Mouse (Mus musculus) embryonic facial prominence, embryonic 14.5 days (tissue): ENCODE measurements around the gene Olfr812. TPM values are rescaled to one million over a fixed set of nuclear protein-coding genes. Genes with fewer than 3 reads are reported as not detected.

Experiments
- polyA plus RNA-seq: library from polyadenylated mRNA; unstranded; fragments of >200 nt; fragmentation: Nextera tagmentation; extraction: Ambion mirVana; gene quantifications from 2 replicates; pipeline ENCODE4 v1.2.1, GENCODE M21; 2014

Olfr812 gene
- polyA plus RNA-seq, 1 experiment from 2014 or later: 0.21 TPM

Other genes with a start within 250 kb of the Olfr812 start
- not detected in 2 replicates for gene Olfr796, start 233.5 kb downstream of the Olfr812 start, polyA plus RNA-seq
- not detected in 2 replicates for gene Olfr798, start 218.2 kb downstream of the Olfr812 start, polyA plus RNA-seq
- not detected in 2 replicates for gene Olfr799, start 208.6 kb downstream of the Olfr812 start, polyA plus RNA-seq
- not detected in 2 replicates for gene Olfr800, start 188.4 kb downstream of the Olfr812 start, polyA plus RNA-seq
- not detected in 2 replicates for gene Olfr801, start 172.2 kb downstream of the Olfr812 start, polyA plus RNA-seq
- gene Olfr802, start 157.9 kb downstream of the Olfr812 start, polyA plus RNA-seq: not detected in 2 replicates
- gene Olfr803, start 151.8 kb downstream of the Olfr812 start, polyA plus RNA-seq: not detected in 2 replicates
- gene Olfr804, start 142.9 kb downstream of the Olfr812 start, polyA plus RNA-seq: not detected in 2 replicates
- gene Olfr805, start 116.7 kb downstream of the Olfr812 start, polyA plus RNA-seq: not detected in 2 replicates
- gene Olfr806, start 104.2 kb downstream of the Olfr812 start, polyA plus RNA-seq: not detected in 2 replicates
- not detected in 2 replicates for gene Olfr807, start 88.3 kb downstream of the Olfr812 start, polyA plus RNA-seq
- not detected in 2 replicates for gene Olfr808, start 80.6 kb downstream of the Olfr812 start, polyA plus RNA-seq
- not detected in 2 replicates for gene Olfr809, start 71.5 kb downstream of the Olfr812 start, polyA plus RNA-seq
- 0.07 and 0.22 TPM in 2 replicates for gene Olfr810, start 51.2 kb downstream of the Olfr812 start, polyA plus RNA-seq
- gene Olfr811, start 41.7 kb downstream of the Olfr812 start, polyA plus RNA-seq: not detected in 2 replicates
- gene Olfr813, start 9.3 kb upstream of the Olfr812 start, polyA plus RNA-seq: not detected in 2 replicates
- not detected in 2 replicates for gene Olfr814, start 33.8 kb upstream of the Olfr812 start, polyA plus RNA-seq
- not detected in 2 replicates for gene Olfr815, start 59.8 kb upstream of the Olfr812 start, polyA plus RNA-seq
- 0.09 and 0.11 TPM in 2 replicates for gene Olfr816, start 69.5 kb upstream of the Olfr812 start, polyA plus RNA-seq
- not detected in 2 replicates for gene Olfr818, start 103.0 kb upstream of the Olfr812 start, polyA plus RNA-seq
- gene Olfr819, start 121.2 kb upstream of the Olfr812 start, polyA plus RNA-seq: not detected in 2 replicates
- gene Olfr247, start 130.0 kb upstream of the Olfr812 start, polyA plus RNA-seq: not detected in 2 replicates
- gene Gm10310, start 139.0 kb upstream of the Olfr812 start, polyA plus RNA-seq: not detected in 2 replicates
- gene Olfr820, start 166.5 kb upstream of the Olfr812 start, polyA plus RNA-seq: 0.12 and 0.33 TPM in 2 replicates
- not detected in 2 replicates for gene Olfr821, start 184.3 kb upstream of the Olfr812 start, polyA plus RNA-seq
- gene Olfr822, start 225.1 kb upstream of the Olfr812 start, polyA plus RNA-seq: 0.08 TPM in 1 of 2 replicates, not detected in the other